Mouse (Mus musculus) heart, postnatal 0 days (tissue): Measurements from ENCODE around the gene Nckap1l.

Experiments
- CTCF ChIP-seq: IDR thresholded peaks from 2 replicates; pipeline ENCODE4 v1.5.1; 2016; ENCODE audit warnings: antibody characterized with exemption, control low read depth, low read depth
- EP300 ChIP-seq: IDR thresholded peaks from 2 replicates; pipeline ENCODE4 v1.6.1; 2016; ENCODE audit warnings: antibody characterized with exemption, low read depth

GRCm38 (mm10) chr15:103448369-103448768, 5.2 kb upstream of the Nckap1l start, which contains the start of gene Gtsf2:
- TF ChIP-seq CTCF (no peak), EP300 (no peak)
